Mouse (Mus musculus) embryonic facial prominence, embryonic 11.5 days (tissue): ENCODE results near the gene Spsb4. TPM values are rescaled to one million over a fixed set of nuclear protein-coding genes. Genes with fewer than 3 reads are reported as not detected.

ENCODE experiments used
- ATAC-seq: fragments of 200-750 bp; cut with Nextera tagmentation; replicated peaks from 2 replicates; pipeline ENCODE4 v1.8.0; 2017; ENCODE audit warnings: low read depth; ENCODE audit not compliant: insufficient number of reproducible peaks, low FRiP score, low TSS enrichment
- DNase-seq: peaks from one replicate; pipeline ENCODE4 v3.0.0-alpha.2; 2015; ENCODE audit warnings: low spot score
- H3K27ac ChIP-seq: fragments of 300-500 bp; sonication (generic); replicated peaks from 2 replicates; pipeline ENCODE4 v1.5.1; 2014; ENCODE audit warnings: mild to moderate bottlenecking, low read depth, low read length, control low read depth
- H3K27me3 ChIP-seq: fragments of 300-500 bp; sonication (generic); 2 replicates; pipeline ENCODE4 v1.6.1; 2014; ENCODE audit warnings: mild to moderate bottlenecking, low read length, moderate library complexity, mixed read lengths; ENCODE audit not compliant: control insufficient read depth, insufficient read depth
- H3K36me3 ChIP-seq: fragments of 300-500 bp; sonication (generic); replicated peaks from 2 replicates; pipeline ENCODE4 v1.6.1; 2014; ENCODE audit warnings: low read depth, mild to moderate bottlenecking, low read length, moderate library complexity, mixed read lengths; ENCODE audit not compliant: control insufficient read depth, insufficient read depth
- H3K4me1 ChIP-seq: fragments of 300-500 bp; sonication (generic); 2 replicates; pipeline ENCODE4 v1.6.1; 2014; ENCODE audit warnings: low read length, mixed read lengths; ENCODE audit not compliant: control insufficient read depth, insufficient read depth
- H3K4me2 ChIP-seq: fragments of 300-500 bp; sonication (generic); 2 replicates; pipeline ENCODE4 v1.6.1; 2014; ENCODE audit warnings: low read depth, mild to moderate bottlenecking, control low read depth, low read length, moderate library complexity
- H3K4me3 ChIP-seq: fragments of 300-500 bp; sonication (generic); 2 replicates; pipeline ENCODE4 v1.5.1; 2014; ENCODE audit warnings: low read depth, low read length, control low read depth
- H3K9ac ChIP-seq: fragments of 300-500 bp; sonication (generic); replicated peaks from 2 replicates; pipeline ENCODE4 v1.6.1; 2014; ENCODE audit warnings: mild to moderate bottlenecking, control low read depth, low read length
- H3K9me3 ChIP-seq: fragments of 300-500 bp; sonication (generic); replicated peaks from 2 replicates; pipeline ENCODE4 v1.6.1; 2016; ENCODE audit warnings: mild to moderate bottlenecking, low read length, inconsistent platforms, mixed read lengths; ENCODE audit not compliant: control insufficient read depth
- WGBS: fragments of 180-500 bp; shearing (Covaris S2); extraction: QIAGEN DNeasy Blood & Tissue Kit; methylation state at CpG from one replicate; pipeline ENCODE4 v1.1.7; 2014; 5-methylcytosine and 5-hydroxymethylcytosine counted together
- polyA plus RNA-seq: library from polyadenylated mRNA; unstranded; fragments of >200 nt; fragmentation: Nextera tagmentation; extraction: Ambion mirVana; gene quantifications from 2 replicates; pipeline ENCODE4 v1.2.1, GENCODE M21; 2014

Spsb4 gene
- polyA plus RNA-seq, 1 experiment from 2014 or later, result 39.7 TPM

DNA sequence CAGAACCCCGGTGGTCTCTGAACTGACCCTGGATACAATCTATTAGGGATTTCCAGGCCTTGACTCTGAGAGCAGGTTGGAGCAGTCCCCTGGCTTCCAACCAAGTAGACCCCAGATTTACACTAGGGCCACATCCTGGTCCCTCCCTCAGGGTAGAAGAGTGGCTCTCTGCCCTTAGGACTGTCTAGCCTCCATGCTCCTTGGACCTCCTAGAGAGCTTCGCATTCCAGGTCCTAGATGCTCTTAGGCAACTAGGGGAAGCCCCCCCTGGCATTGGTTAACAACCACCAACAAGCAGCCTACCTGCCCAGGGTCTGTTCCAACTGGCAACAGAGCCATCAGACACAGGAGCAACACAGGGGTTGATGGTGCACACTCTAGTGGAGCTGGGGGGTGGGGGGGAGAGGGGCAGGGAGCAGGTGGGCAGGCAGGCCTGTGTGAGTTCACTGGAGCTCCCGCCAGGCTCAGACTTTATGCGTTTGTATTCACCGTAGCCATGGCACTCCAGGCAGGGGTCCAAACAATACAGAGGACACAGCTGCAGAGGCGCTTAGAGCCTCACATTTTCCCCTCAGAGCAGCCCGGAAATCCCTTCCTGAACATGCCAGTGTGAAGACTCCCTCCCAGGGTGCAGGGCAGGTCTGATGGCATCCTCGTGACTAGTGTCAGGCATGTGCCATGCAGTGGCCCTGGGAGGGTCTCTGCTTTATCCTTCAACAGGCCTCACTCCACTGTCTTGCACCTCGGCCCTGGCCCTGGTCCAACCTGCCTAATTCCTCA lies 46.8 kb downstream of the Spsb4 start:
- Histone ChIP-seq H3K9ac (no peak overlapping the region), H3K27ac (no peak overlapping the region), H3K27me3 (no peaks in the 10 kb centered on the region), H3K4me1 (no peaks in the 10 kb centered on the region), H3K4me2 (no peak overlapping the region), H3K36me3 (no peaks in the 10 kb centered on the region; the same call in 1 of the 2 replicates), H3K4me3 (no peak overlapping the region), H3K9me3 (no peaks in the 10 kb centered on the region)
- DNase-seq (no peak), ATAC-seq (peak; percentile 54)
- whole genome bisulfite sequencing, result 61% methylated on average over 9 of the region's 9 CpGs

DNA sequence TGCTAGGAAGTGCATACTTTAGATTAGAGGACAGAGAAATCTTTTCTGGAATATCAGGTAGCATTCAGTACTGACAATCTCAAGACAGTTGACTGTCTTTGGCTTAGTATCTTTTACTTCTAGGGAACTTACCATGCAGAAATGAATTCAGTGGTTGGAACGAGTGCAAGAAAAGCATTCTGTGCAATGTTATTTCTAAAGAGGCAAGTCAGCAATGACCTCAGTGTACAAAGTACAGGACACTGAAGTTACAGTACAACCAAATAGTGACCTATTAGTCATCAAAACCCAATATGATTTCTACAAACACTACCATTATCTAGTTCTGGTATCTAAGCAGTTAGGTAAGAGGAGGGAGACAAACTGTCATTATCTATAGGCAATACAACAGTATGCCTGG lies 51.1 kb downstream of the Spsb4 start:
- Histone ChIP-seq H3K4me2 (no peak overlapping the region), H3K4me3 (no peak overlapping the region), H3K9ac (no peak overlapping the region), H3K27me3 (no peaks in the 10 kb centered on the region), H3K9me3 (no peaks in the 10 kb centered on the region), H3K36me3 (no peaks in the 10 kb centered on the region), H3K27ac (no peak overlapping the region), H3K4me1 (peaks cover 3% of the 10 kb centered on the region)
- DNase-seq, result no peak
- ATAC-seq, result no peak
- 86% methylated on average over 1 of the region's 1 CpGs for WGBS

DNA sequence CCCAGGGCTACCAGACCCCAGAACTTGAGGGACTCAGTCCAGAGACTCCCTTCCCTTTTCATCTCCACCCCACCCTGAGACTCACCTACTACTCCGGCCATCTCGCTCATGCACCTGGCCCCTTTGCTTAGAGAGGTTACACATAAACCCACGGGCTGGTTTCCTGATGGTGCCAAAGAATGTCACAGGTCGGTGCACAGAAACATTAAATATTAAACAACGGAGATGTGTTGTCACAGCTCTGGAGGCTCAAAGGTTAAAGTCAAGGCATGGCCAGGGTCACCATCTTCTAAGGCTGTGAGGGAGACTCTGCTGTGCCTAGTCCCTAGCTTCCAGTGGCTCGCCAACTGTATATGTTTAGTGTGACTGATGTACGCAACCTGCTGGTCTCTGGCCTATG lies 52.2 kb downstream of the Spsb4 start:
- Histone ChIP-seq H3K4me2 (no peak overlapping the region), H3K4me3 (no peak overlapping the region), H3K36me3 (no peaks in the 10 kb centered on the region), H3K4me1 (peaks cover 7% of the 10 kb centered on the region), H3K9ac (no peak overlapping the region), H3K9me3 (no peaks in the 10 kb centered on the region), H3K27ac (no peak overlapping the region), H3K27me3 (no peaks in the 10 kb centered on the region)
- ATAC-seq, result no peak
- DNase-seq, result no peak
- 92% methylated on average over 7 of the region's 7 CpGs for WGBS

DNA sequence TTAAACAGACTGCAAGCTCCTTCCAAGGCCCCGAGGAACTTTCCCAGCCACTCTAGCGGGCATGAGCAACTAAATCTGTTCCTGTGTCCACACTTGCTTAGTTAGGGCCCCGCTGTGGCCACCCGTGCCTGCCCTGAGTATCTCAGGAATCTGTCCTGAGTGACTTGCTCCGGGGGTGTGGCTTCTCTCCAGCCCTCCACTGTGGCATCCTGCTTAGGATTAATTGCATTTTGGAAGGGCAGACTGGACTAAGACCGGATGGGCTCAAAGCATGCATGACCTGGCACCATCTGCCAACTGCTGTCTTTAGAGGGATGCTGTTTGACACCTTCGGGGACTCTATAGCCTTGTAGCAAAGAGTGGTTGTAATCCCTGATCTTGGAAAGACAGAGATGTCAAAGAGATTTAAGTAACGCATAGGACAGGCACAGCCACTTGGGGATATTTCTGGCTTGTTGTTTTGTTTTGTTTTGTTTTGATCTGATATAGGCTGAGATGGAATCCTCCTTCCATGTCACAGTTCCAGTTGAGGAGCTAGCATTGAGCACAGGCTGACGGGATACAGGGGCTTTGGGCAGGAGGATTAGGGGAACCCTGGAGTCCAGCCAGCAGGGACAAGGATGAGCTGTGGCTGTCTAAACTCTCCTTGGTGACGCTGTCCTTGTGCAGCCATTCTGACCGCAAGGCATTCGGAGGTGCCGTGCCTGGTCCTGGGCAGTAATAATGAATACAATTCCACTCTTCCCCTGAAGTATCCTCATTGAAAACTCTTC lies 55.0 kb downstream of the Spsb4 start:
- no peaks in the 10 kb centered on the region for H3K27me3 ChIP-seq
- no peaks in the 10 kb centered on the region for H3K9me3 ChIP-seq
- DNase-seq, result no peak
- H3K4me3 ChIP-seq, result no peak overlapping the region
- H3K36me3 ChIP-seq, result no peaks in the 10 kb centered on the region
- no peak overlapping the region for H3K27ac ChIP-seq
- 68% methylated on average over 13 of the region's 13 CpGs for WGBS
- ATAC-seq, result no peak
- peaks cover 7% of the 10 kb centered on the region for H3K4me1 ChIP-seq
- no peak overlapping the region for H3K4me2 ChIP-seq
- no peak overlapping the region for H3K9ac ChIP-seq

DNA sequence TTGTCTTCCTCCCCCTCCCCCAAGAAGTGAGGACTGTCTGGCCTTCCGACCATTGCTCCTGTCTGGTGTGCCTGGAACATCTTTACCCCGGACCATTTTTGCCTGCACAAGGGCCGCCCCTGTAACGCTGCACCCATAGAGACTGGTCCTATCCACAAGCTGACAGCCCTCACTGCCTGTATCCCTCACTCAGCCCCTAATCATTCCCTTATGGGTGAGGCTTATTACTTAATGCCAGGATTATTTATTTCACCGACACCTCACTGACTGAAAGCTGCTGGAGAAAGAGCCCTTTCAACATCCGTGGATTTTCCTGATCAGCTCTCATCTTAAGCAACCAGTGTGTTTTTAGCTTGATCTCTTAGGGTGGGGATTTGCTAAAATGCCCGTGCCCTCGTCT lies 55.9 kb downstream of the Spsb4 start:
- DNase-seq, result peak; percentile 39
- no peaks in the 10 kb centered on the region for H3K36me3 ChIP-seq

DNA sequence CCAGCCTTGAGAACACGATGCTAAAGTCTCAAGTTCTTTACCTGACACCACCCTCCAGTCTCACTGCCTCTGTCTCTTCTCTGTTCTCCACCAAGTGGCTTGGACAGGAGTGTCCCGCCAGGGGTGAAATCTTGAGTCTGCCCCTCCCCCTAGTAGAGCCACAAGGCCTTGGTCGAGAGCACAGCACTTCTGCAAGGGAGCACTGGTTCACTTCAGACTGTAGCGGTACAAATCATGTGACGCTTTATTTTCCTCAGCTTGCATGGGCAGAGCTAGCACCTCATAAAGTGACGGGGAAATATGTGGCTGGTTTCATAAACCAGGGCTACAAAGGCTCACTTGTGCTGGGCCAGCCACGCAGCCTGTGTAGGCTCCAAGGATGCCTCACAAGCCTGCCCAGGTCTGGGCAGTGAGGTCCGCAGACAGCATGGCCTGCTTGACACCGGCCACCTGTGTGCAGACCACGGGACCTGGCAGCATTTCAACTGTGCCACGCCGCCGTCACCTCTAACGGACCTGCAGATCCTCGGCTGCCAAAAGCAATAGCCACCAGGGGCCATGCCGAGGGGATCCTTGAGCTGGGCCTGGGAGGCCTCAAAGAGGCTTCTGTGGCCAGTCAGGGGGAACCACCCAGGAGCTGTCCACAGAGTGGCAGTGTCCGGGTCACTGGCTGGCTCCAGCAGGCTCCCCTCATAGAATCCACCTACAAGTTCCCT lies 56.5 kb downstream of the Spsb4 start:
- peaks cover 11% of the 10 kb centered on the region for H3K4me1 ChIP-seq
- H3K9me3 ChIP-seq, result no peaks in the 10 kb centered on the region
- H3K4me2 ChIP-seq, result no peak overlapping the region; the same call in 1 of the 2 replicates
- H3K27me3 ChIP-seq, result no peaks in the 10 kb centered on the region
- no peak overlapping the region for H3K9ac ChIP-seq
- WGBS, result 64% methylated on average over 17 of the region's 17 CpGs
- H3K36me3 ChIP-seq, result no peaks in the 10 kb centered on the region
- no peak overlapping the region for H3K27ac ChIP-seq
- ATAC-seq (peak; percentile 41; the same call in 1 of the 2 replicates), DNase-seq (no peak)
- no peak overlapping the region for H3K4me3 ChIP-seq

More for the DNA sequence above, 55.9 kb downstream of the Spsb4 start:
- 32% methylated on average over 8 of the region's 8 CpGs for WGBS
- no peak overlapping the region for H3K4me3 ChIP-seq
- no peak overlapping the region for H3K27ac ChIP-seq
- no peaks in the 10 kb centered on the region for H3K27me3 ChIP-seq
- ATAC-seq, result no peak
- H3K4me2 ChIP-seq, result no peak overlapping the region; the same call in 1 of the 2 replicates
- no peaks in the 10 kb centered on the region for H3K9me3 ChIP-seq
- H3K4me1 ChIP-seq, result peaks cover 7% of the 10 kb centered on the region
- H3K9ac ChIP-seq, result no peak overlapping the region

DNA sequence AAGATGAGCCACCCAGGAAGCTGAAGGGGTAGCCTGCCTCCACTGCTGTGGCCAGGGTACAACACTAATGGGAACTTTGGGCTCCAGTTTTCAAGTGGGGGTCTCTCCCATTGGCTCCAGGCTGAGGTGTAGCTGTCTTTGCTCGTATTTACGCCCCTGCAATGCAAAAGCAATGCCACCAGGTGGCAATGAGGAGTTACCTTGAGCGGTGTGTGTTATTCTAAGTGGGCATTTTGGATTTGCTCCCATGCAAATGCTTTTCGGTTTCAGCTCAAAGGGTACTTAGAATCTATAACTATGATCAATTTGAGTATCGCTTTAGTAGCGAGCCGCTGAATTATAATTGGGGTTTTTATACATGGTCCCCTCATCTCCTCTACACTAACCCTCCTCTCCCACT lies 57.6 kb downstream of the Spsb4 start:
- no peak overlapping the region for H3K4me3 ChIP-seq
- H3K27ac ChIP-seq, result no peak overlapping the region
- H3K9me3 ChIP-seq, result no peaks in the 10 kb centered on the region
- H3K4me2 ChIP-seq, result no peak overlapping the region
- 59% methylated on average over 7 of the region's 7 CpGs for WGBS
- no peak overlapping the region for H3K9ac ChIP-seq
- no peaks in the 10 kb centered on the region for H3K36me3 ChIP-seq
- H3K27me3 ChIP-seq, result no peaks in the 10 kb centered on the region
- no peak for ATAC-seq
- peak; percentile 72 for DNase-seq
- H3K4me1 ChIP-seq, result peaks cover 11% of the 10 kb centered on the region
